Mouse (Mus musculus): Measurements from ENCODE around the gene Kat2a. TPM values are rescaled to one million over a fixed set of nuclear protein-coding genes. Genes with fewer than 3 reads are reported as not detected.

Gene Kat2a
- polyA plus RNA-seq, 1 experiment from 2014 or later = 65.2 TPM

DNA sequence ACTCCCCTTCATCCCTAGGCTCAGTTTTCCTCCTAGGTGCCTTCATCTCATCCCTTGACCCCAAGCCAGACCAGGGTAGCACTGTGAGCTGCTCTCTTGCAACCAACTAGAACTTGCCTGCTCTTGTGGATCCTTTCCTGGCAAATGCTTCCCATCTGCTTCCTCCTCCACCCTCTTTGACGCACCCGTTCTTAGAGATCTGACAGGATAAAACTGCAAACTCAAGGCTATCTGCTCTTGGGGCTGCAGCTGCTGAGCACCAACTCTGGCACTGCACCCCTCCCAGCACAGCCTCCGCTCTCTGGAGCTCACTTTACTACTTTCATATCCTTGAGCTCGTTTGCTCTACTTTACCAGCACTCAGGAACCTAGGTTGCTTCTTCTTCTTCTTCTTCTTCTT is 36.4 kb upstream of the Kat2a start:
- Histone ChIP-seq H3K9me3 (no peaks in the 10 kb centered on the region), H3K9ac (no peak overlapping the region), H3K36me3 (replicated peaks) (no peaks in the 10 kb centered on the region), H3K27ac (no peak overlapping the region), H3K4me2 (no peak overlapping the region), H3K27me3 (peaks cover 7% of the 10 kb centered on the region), H3K4me3 (replicated peaks) (no peak overlapping the region), H3K4me1 (0 out of 2 replicates have a peak, but pooled peaks cover 4% of the 10 kb centered on the region)
- no peak for ATAC-seq (ENCODE audit: low FRiP score)
- WGBS = 82% methylated on average over 4 of the region's 4 CpGs

DNA sequence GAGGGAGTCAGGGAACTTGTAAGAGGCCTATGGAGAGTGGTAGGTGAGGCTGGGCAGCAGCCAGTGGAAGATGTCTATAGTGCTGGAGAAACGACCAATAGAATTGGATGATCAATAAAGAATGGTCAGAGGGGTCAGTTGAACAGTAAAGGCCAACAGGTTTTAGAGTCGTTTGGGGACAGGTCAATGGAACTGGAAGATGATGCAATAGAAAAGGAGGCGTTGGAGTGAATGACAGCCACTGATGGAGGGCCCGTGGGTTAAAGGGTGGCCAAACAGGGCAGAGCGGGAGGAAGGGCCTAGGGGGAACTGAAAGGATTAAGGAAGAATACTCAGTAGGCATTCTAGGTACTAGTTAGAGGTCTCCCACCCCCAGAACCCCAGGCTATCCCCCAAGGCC is 34.8 kb upstream of the Kat2a start:
- no peak overlapping the region for H3K27ac ChIP-seq
- no peak overlapping the region for H3K9ac ChIP-seq
- ATAC-seq (ENCODE audit: low FRiP score) = no peak
- WGBS = 79% methylated on average over 5 of the region's 5 CpGs
- no peaks in the 10 kb centered on the region for H3K36me3 ChIP-seq (replicated peaks)
- H3K4me1 ChIP-seq = 0 out of 2 replicates have a peak, but pooled peaks cover 4% of the 10 kb centered on the region
- no peak overlapping the region for H3K4me3 ChIP-seq (replicated peaks)
- H3K27me3 ChIP-seq = peaks cover 7% of the 10 kb centered on the region
- no peaks in the 10 kb centered on the region for H3K9me3 ChIP-seq
- H3K4me2 ChIP-seq = no peak overlapping the region

DNA sequence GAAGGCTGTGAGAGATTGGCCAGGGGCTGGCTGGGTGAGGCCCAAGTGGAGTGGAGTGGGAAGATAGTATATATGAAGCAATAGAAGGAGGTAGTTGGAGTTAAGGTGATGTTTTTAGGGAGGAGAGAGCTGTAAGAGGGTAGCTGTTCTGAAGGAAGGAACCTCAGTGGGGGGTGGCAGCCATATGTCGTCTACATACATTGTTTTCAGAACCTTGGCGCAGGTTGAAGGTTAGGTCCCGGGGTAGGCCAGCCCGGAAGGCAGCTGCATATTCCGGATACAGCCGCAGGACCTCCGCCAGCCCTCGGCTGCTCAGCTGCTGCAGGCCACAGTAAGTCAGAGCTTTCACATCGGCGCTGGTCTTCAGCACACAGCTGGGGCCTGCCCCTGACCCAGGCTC is 34.3 kb upstream of the Kat2a start:
- 88% methylated on average over 10 of the region's 10 CpGs for WGBS
- Histone ChIP-seq H3K27ac (no peak overlapping the region), H3K27me3 (peaks cover 7% of the 10 kb centered on the region), H3K36me3 (replicated peaks) (no peaks in the 10 kb centered on the region), H3K4me2 (no peak overlapping the region), H3K9me3 (no peaks in the 10 kb centered on the region), H3K4me3 (replicated peaks) (no peak overlapping the region), H3K9ac (no peak overlapping the region), H3K4me1 (0 out of 2 replicates have a peak, but pooled peaks cover 4% of the 10 kb centered on the region)
- ATAC-seq (ENCODE audit: low FRiP score) = no peak

DNA sequence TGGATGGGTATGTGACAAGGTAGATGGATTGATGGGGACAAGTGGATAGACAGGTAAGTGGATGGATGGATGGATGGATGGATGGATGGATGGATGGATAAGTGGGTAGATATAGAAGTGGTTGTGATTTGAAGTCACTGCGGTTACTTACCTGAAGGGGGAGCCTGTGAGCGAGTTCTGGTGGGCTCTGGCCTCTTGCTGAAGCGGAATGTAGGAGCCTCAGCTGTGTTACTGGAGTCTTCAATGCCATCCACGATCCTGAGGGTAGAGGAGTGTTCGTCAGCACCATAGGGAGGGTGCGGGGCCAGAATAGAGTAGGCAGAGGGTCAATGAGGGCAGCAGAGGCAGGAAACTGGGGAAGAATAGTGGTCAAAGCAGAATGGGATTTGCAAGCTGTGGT is 32.8 kb upstream of the Kat2a start:
- Histone ChIP-seq H3K9ac (no peak overlapping the region), H3K4me2 (no peak overlapping the region), H3K4me1 (0 out of 2 replicates have a peak, but pooled peaks cover 4% of the 10 kb centered on the region), H3K27ac (no peak overlapping the region), H3K4me3 (replicated peaks) (no peak overlapping the region), H3K9me3 (no peaks in the 10 kb centered on the region), H3K27me3 (peaks cover 12% of the 10 kb centered on the region), H3K36me3 (replicated peaks) (no peaks in the 10 kb centered on the region)
- 18% methylated on average over 6 of the region's 6 CpGs for WGBS
- ATAC-seq (ENCODE audit: low FRiP score) = peak; percentile 30; the same call in 1 of the 2 replicates

DNA sequence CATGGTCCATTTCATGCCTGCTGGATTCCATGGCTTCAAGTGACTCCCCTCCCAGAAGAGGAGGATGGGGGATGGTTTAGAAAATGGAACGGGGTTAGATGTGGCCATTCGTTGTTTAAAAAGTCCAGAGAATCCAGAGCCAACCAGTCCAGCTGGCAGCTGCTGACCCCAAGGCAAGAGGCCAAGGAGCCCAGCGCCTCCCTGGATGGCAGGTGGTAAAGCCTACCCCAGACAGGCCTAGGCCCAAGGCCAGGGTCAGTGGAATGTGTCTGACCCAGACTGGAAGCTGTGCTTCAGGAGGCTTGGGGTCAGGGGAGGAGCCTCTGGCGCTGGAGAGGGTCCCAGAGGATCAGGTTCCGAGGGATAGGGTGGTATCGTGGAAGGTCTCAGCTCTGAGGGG is 29.1 kb upstream of the Kat2a start:
- Histone ChIP-seq H3K4me1 (peaks cover 22% of the 10 kb centered on the region), H3K27me3 (peaks cover 9% of the 10 kb centered on the region), H3K4me2 (no peak overlapping the region), H3K9ac (no peak overlapping the region), H3K4me3 (replicated peaks) (no peak overlapping the region), H3K9me3 (no peaks in the 10 kb centered on the region), H3K27ac (no peak overlapping the region), H3K36me3 (replicated peaks) (no peaks in the 10 kb centered on the region)
- ATAC-seq (ENCODE audit: low FRiP score) = no peak
- WGBS = 81% methylated on average over 6 of the region's 6 CpGs

DNA sequence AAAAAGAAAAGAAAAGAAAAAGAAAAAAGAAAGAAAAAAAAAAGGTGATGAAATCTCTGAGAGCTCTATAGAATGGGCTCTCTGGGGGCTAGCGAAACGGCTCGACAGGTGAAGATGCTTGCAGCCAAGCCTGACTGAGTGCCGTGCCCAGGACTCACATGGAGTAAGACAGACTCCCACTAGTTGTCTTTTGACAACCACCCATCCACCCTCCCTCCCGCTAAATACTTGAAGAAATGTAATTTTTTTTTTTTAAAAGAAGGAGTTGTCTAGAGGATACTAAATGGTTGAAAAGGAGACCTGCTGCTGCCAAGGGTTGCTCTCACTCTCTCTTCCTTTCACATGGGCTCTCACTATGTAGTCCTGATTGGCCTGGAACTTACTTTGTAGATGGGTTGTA is 26.5 kb upstream of the Kat2a start:
- Histone ChIP-seq H3K9ac (0 out of 2 replicates have a peak overlapping the region, but pooled peaks have one; percentile 18), H3K4me2 (peak overlapping the region; percentile 60), H3K36me3 (replicated peaks) (no peaks in the 10 kb centered on the region), H3K27ac (no peak overlapping the region), H3K27me3 (peaks cover 9% of the 10 kb centered on the region), H3K4me1 (peaks cover 24% of the 10 kb centered on the region), H3K9me3 (no peaks in the 10 kb centered on the region), H3K4me3 (replicated peaks) (peak overlapping the region; percentile 89)
- ATAC-seq (ENCODE audit: low FRiP score) = peak; percentile 10; the same call in 1 of the 2 replicates
- 10% methylated on average over 5 of the region's 5 CpGs for WGBS

DNA sequence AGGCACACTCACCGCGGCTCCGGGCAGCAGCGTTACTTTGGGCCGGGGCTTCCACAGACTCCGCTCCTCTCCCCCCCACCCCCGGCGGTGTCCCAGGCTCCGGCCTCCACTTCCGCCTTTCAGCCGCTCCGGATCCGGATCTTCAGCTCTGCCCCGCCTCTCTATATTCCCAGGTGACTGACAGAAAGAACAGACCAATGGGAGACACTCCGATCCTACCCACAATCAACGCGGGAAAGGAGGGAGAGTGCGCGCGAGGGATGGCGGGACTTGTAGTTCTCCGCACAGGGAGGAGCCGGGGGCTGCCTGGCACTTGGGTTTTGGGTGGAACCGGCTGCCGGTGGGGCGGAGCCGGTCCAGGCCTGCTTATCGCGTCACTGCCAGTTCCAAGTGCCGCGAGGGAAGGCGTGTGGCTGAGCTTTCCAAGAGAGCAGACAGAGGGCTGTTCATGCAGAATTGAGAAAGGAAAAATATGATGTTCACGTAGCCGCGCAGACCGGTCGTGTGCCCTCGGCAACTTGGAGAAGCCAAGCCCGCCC is 25.9 kb upstream of the Kat2a start, which contains the start of gene Rab5c:
Rab5c (minus strand) TSS at position 150 of the 539 bp plus-strand sequence.
- WGBS = under 1% methylated on average over 39 of the region's 39 CpGs
- H3K36me3 ChIP-seq (replicated peaks) = no peaks in the 10 kb centered on the region
- H3K27ac ChIP-seq = peak within 1 kb of the TSS; percentile 75
- no peaks in the 10 kb centered on the region for H3K9me3 ChIP-seq
- H3K27me3 ChIP-seq = peaks cover 9% of the 10 kb centered on the region
- ATAC-seq (ENCODE audit: low FRiP score) = peak; percentile 99
- peak within 1 kb of the TSS; percentile 92 for H3K9ac ChIP-seq
- H3K4me3 ChIP-seq (replicated peaks) = peak within 1 kb of the TSS; percentile 89
- H3K4me1 ChIP-seq = peaks cover 24% of the 10 kb centered on the region
- peak within 1 kb of the TSS; percentile 94 for H3K4me2 ChIP-seq

DNA sequence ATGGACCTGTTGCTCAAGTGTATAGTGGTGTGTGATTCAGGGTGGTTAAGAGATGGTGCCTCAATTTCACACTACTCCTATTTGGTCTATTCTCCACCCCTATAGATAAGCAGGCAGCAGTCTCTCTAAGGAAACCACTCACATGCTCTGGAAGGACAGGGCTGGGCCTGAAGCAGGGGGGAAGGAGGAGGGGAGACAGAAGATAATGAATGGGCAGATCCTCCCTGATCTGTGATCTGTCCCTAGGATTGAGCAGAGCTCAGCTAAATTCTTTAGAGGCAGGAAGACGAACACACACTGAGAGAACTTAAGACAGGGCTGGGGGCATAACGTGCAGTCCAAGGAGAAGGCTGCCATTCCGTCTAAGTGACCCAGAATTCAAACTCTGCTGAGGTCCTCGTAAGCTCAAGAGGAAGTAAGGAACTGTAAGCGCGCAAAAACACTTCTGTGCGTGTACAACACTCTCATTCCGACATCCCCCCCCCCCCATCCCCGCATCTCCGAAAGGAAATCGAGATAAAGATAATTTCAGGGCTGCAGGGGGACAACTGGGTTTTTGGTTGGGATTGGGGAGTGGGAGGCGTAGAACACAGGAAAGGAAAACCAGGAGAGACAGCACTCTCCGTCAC is 25.0 kb upstream of the Kat2a start:
- Histone ChIP-seq H3K4me3 (replicated peaks) (peak overlapping the region; percentile 89), H3K9me3 (no peaks in the 10 kb centered on the region), H3K27ac (no peak overlapping the region), H3K36me3 (replicated peaks) (no peaks in the 10 kb centered on the region), H3K27me3 (peaks cover 9% of the 10 kb centered on the region), H3K4me2 (peak overlapping the region; percentile 94), H3K9ac (peak overlapping the region; percentile 92), H3K4me1 (peaks cover 24% of the 10 kb centered on the region)
- WGBS = 3% methylated on average over 13 of the region's 13 CpGs
- no peak for ATAC-seq (ENCODE audit: low FRiP score)

DNA sequence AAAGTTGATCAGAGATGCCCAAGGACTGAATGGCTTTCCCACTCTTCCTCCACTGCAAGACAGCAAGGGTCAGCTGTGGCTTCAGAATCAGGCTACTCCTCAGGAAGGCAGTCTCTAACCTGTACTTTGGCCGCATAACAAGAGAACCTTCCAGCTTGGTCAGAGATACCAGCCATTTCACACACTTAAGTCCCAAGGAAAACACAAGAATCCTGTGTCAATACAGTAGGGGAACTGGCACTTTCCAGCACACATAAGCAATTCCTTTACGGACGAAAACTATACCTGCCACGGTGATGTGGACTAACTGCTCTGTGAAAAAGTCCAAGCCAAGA is 24.4 kb upstream of the Kat2a start:
- WGBS = 85% methylated on average over 4 of the region's 4 CpGs
- H3K27ac ChIP-seq = no peak overlapping the region
- peak overlapping the region; percentile 89 for H3K4me3 ChIP-seq (replicated peaks)
- H3K9me3 ChIP-seq = no peaks in the 10 kb centered on the region
- peaks cover 9% of the 10 kb centered on the region; the same call in 1 of the 2 replicates for H3K27me3 ChIP-seq
- peak overlapping the region; percentile 94 for H3K4me2 ChIP-seq
- H3K9ac ChIP-seq = peak overlapping the region; percentile 92; the same call in 1 of the 2 replicates
- 0 out of 2 replicates have a peak, but pooled peaks cover 3% of the 10 kb centered on the region for H3K36me3 ChIP-seq (replicated peaks)
- no peak for ATAC-seq (ENCODE audit: low FRiP score)
- peaks cover 24% of the 10 kb centered on the region for H3K4me1 ChIP-seq

DNA sequence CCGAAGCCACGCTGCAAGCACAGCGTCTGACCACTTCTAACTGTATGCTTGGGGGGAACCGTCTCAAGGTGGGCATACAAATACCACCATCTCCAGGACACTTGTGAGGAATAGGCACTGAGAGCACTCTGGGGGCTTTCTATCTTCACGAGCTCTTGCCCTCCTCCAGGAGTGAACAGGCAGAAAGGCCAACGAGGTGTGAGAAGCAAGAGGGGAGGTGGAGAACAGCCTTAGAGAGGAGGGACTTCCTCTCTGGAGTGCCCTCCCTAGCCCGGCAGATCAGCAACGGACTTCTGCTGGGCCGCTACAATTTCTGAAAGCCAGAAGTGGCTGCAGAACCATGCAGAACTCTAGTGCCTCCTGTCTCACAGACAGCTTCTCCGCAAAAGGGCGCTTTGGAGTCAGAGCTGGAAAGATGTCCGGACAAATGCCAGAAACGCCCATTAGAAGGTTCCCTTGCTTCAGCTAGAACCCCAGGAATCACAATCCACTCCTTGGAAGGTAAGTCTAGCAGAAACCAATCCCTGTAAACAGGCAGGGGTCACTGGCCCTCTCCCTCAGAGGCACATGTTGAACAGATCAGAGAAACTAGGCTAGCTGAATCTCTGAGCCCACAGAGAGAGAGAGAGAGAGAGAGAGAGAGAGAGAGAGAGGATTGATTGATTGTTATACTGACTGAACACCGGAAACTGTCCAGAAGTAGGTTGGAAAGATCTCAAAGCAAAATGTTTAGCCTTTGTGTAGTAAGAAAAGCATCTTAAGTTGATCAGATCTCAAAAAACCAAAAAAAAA is 23.9 kb upstream of the Kat2a start:
- H3K4me2 ChIP-seq = peak overlapping the region; percentile 94; the same call in 1 of the 2 replicates
- 86% methylated on average over 14 of the region's 14 CpGs for WGBS

DNA sequence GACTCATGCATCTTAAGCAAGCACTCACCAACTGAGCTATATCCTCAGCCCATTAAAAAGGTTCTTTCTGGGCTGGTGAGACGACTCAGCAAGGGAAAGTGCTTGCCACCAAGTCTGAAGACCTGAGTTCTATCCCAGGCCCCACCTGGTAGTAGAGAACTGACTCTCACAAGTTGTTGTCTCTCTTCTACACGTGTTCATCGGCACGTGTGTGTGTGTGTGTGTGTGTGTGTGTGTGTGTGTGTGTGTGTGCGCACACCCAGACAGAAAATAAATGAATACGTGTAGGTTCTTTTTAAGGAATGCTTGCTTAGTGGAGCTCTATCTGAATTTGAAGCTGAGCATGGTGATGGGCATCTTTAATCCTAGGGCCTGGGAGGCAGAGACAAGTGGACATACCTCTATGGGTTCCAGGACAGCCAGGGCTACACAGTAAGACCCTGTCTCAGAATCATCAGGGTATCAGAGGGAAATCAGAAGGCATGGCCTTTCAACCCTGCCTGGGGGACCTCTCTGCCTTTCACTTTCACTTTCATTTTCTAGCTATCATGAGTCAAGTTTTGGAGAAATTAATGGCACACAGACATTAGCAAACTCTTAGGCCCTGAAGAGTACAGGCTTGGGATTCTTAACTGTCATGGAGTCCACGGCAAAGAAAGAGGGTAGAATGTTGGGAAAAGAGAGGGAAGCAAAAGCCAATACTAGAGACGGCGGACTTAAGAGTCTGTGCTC is 23.0 kb upstream of the Kat2a start:
- Histone ChIP-seq H3K4me3 (replicated peaks) (no peak overlapping the region), H3K4me2 (peak overlapping the region; percentile 4; the same call in 1 of the 2 replicates), H3K27me3 (peaks cover 6% of the 10 kb centered on the region; the same call in 1 of the 2 replicates), H3K9ac (peak overlapping the region; percentile 17; the same call in 1 of the 2 replicates), H3K27ac (no peak overlapping the region), H3K9me3 (no peaks in the 10 kb centered on the region), H3K36me3 (replicated peaks) (0 out of 2 replicates have a peak, but pooled peaks cover 3% of the 10 kb centered on the region), H3K4me1 (peaks cover 28% of the 10 kb centered on the region)
- WGBS = 93% methylated on average over 9 of the region's 9 CpGs
- no peak for ATAC-seq (ENCODE audit: low FRiP score)

More for the DNA sequence above, 23.9 kb upstream of the Kat2a start:
- Histone ChIP-seq H3K36me3 (replicated peaks) (0 out of 2 replicates have a peak, but pooled peaks cover 3% of the 10 kb centered on the region), H3K4me3 (replicated peaks) (no peak overlapping the region), H3K4me1 (peaks cover 24% of the 10 kb centered on the region), H3K9me3 (no peaks in the 10 kb centered on the region), H3K27me3 (peaks cover 9% of the 10 kb centered on the region; the same call in 1 of the 2 replicates), H3K27ac (no peak overlapping the region), H3K9ac (peak overlapping the region; percentile 17)
- ATAC-seq (ENCODE audit: low FRiP score) = no peak
